Mouse (Mus musculus) layer of hippocampus, postnatal 10 days (tissue): ENCODE measurements around the gene Kdm1b. TPM values are rescaled to one million over a fixed set of nuclear protein-coding genes. Genes with fewer than 3 reads are reported as not detected.

Experiments used
- DNase-seq, 2 experiments: peaks; one replicate each; pipeline ENCODE4 v3.0.0; 2021; ENCODE audit warnings: low spot score in 2 of 2
- total RNA-seq, 2 experiments: library from RNA; stranded (reverse); gene quantifications; 2 replicates each; pipeline ENCODE4 v1.2.3; 2021

Kdm1b gene
- total RNA-seq, 2 experiments from 2014 or later, result 13.9 to 14.4 TPM

GRCm38 (mm10) chr13:47106580-47106888 is 63.2 kb downstream of the Kdm1b start:
- DNase-seq, result no peak

- DNase-seq, result no peak
Observed at GRCm38 (mm10) chr13:47109239-47109638, 65.9 kb downstream of the Kdm1b start.

- no peak for DNase-seq
Observed at GRCm38 (mm10) chr13:47111185-47111584, 67.9 kb downstream of the Kdm1b start.

GRCm38 (mm10) chr13:47112056-47112455 is 68.8 kb downstream of the Kdm1b start:
- no peak for DNase-seq

GRCm38 (mm10) chr13:47112924-47113323 is 69.6 kb downstream of the Kdm1b start:
- DNase-seq, result no peak

GRCm38 (mm10) chr13:47116000-47116399 is 72.7 kb downstream of the Kdm1b start:
- no peak for DNase-seq

- DNase-seq, result no peak
Observed at GRCm38 (mm10) chr13:47121333-47121889, 78.1 kb downstream of the Kdm1b start.

- peak; percentile 30 to 54 for DNase-seq
Observed at GRCm38 (mm10) chr13:47122537-47123430, 79.5 kb downstream of the Kdm1b start, which contains the start of gene Rnf144b. Rnf144b (plus strand) TSS chr13:47122656.

GRCm38 (mm10) chr13:47124449-47124848 is 81.2 kb downstream of the Kdm1b start:
- DNase-seq, result no peak

GRCm38 (mm10) chr13:47124986-47125385 is 81.7 kb downstream of the Kdm1b start:
- DNase-seq, result no peak

GRCm38 (mm10) chr13:47125595-47125994 is 82.3 kb downstream of the Kdm1b start:
- DNase-seq, result no peak

GRCm38 (mm10) chr13:47129090-47129489 is 85.8 kb downstream of the Kdm1b start:
- no peak for DNase-seq

- no peak for DNase-seq
Observed at GRCm38 (mm10) chr13:47133058-47133457, 89.8 kb downstream of the Kdm1b start.

GRCm38 (mm10) chr13:47134836-47135235 is 91.5 kb downstream of the Kdm1b start:
- no peak for DNase-seq

Other genes starting within 250 kb of the Kdm1b start
- 10 to 100 TPM; 29.7 to 30.8 TPM for gene Kif13a, start 113.6 kb upstream of the Kdm1b start, total RNA-seq
- gene Nhlrc1, start 28.6 kb upstream of the Kdm1b start, total RNA-seq, result 10 to 100 TPM; 13.9 to 16.5 TPM
- gene Tpmt, start 1.2 kb downstream of the Kdm1b start, total RNA-seq, result 10 to 100 TPM; 10.6 to 14.0 TPM
- 10 to 100 TPM; 59.8 to 60.8 TPM for gene Dek, start 62.7 kb downstream of the Kdm1b start, total RNA-seq
- gene Rnf144b, start 79.2 kb downstream of the Kdm1b start, total RNA-seq, result 1 to 10 TPM; 8.9 to 9.1 TPM